Mouse (Mus musculus) myocyte (in vitro differentiated cells): Measurements from ENCODE around the gene Stil. TPM values are rescaled to one million over a fixed set of nuclear protein-coding genes. Genes with fewer than 3 reads are reported as not detected.

Experiments used
- H3K27me3 ChIP-seq: one replicate; pipeline ENCODE4 v1.6.1; 2011; ENCODE audit not compliant: control insufficient read depth, insufficient read depth, insufficient read length
- H3K36me3 ChIP-seq: one replicate; pipeline ENCODE4 v1.6.1; 2011; ENCODE audit not compliant: control insufficient read depth, insufficient read depth
- H3K4me2 ChIP-seq: one replicate; pipeline ENCODE4 v1.6.1; 2011; ENCODE audit warnings: low read depth, control low read depth
- H3K4me3 ChIP-seq: one replicate; pipeline ENCODE4 v1.5.1; 2011; ENCODE audit warnings: mild to moderate bottlenecking, control low read depth, moderate library complexity
- H3K79me2 ChIP-seq: one replicate; pipeline ENCODE4 v1.6.1; 2011; ENCODE audit not compliant: control insufficient read depth, insufficient read depth
- H3ac ChIP-seq: one replicate; pipeline ENCODE4 v1.6.1; 2011; ENCODE audit not compliant: control insufficient read depth, insufficient read length
- CEBPB ChIP-seq: IDR thresholded peaks from 2 replicates; pipeline ENCODE4 v1.6.1; 2011; ENCODE audit warnings: mild to moderate bottlenecking, moderate library complexity; ENCODE audit not compliant: poor library complexity, insufficient read depth, severe bottlenecking
- E2F4 ChIP-seq: IDR thresholded peaks from one replicate; pipeline ENCODE4 v1.6.1; 2011; ENCODE audit warnings: mild to moderate bottlenecking, control low read depth, moderate library complexity; ENCODE audit not compliant: insufficient read depth
- MAX ChIP-seq: IDR thresholded peaks from one replicate; pipeline ENCODE4 v1.6.1; 2011; ENCODE audit warnings: low read depth, mild to moderate bottlenecking, control low read depth
- MYOD1 ChIP-seq, 3 experiments: IDR thresholded peaks; one replicate each; pipeline ENCODE4 v1.6.1; 2011; ENCODE audit warnings: control low read depth in 2 of 3, low read depth in 2 of 3, mild to moderate bottlenecking in 2 of 3, moderate library complexity in 1 of 3; ENCODE audit not compliant: insufficient read length in 2 of 3, control insufficient read depth in 1 of 3
- MYOG ChIP-seq, 3 experiments: IDR thresholded peaks; one replicate each; pipeline ENCODE4 v1.6.1; 2011; ENCODE audit warnings: control low read depth in 2 of 3, low read depth in 2 of 3, mild to moderate bottlenecking in 2 of 3; ENCODE audit not compliant: insufficient read length in 2 of 3, control insufficient read depth in 1 of 3, insufficient read depth in 1 of 3
- POLR2A ChIP-seq: IDR thresholded peaks from one replicate; pipeline ENCODE4 v1.6.1; 2011; ENCODE audit warnings: low read depth, mild to moderate bottlenecking, control low read depth, moderate library complexity; ENCODE audit not compliant: insufficient read length
- POLR2AphosphoS2 ChIP-seq: IDR thresholded peaks from one replicate; pipeline ENCODE4 v1.6.1; 2011; ENCODE audit warnings: low read depth, control low read depth; ENCODE audit not compliant: insufficient read length
- REST ChIP-seq: IDR thresholded peaks from one replicate; pipeline ENCODE4 v1.6.1; 2011; ENCODE audit warnings: mild to moderate bottlenecking, control low read depth, moderate library complexity; ENCODE audit not compliant: insufficient read depth, insufficient read length
- SRF ChIP-seq: IDR thresholded peaks from one replicate; pipeline ENCODE4 v1.6.1; 2011; ENCODE audit warnings: low read depth; ENCODE audit not compliant: control insufficient read depth, insufficient read length
- TCF12 ChIP-seq: IDR thresholded peaks from one replicate; pipeline ENCODE4 v1.6.1; 2011; ENCODE audit warnings: mild to moderate bottlenecking, control low read depth; ENCODE audit not compliant: poor library complexity, insufficient read depth, severe bottlenecking
- TCF3 ChIP-seq: IDR thresholded peaks from one replicate; pipeline ENCODE4 v1.6.1; 2011; ENCODE audit warnings: low read depth, control low read depth; ENCODE audit not compliant: insufficient read length
- USF1 ChIP-seq: IDR thresholded peaks from one replicate; pipeline ENCODE4 v1.6.1; 2011; ENCODE audit warnings: low read depth, mild to moderate bottlenecking, control low read depth, moderate library complexity
- polyA plus RNA-seq: library from polyadenylated mRNA; unstranded; fragments of >200 nt; fragmentation: generic; extraction: Trizol; gene quantifications from one replicate; pipeline ENCODE4 v1.2.1, GENCODE M21; 2012; ENCODE audit warnings: missing spikeins

Gene Stil
- polyA plus RNA-seq, 1 experiment, result 1.6 TPM

DNA sequence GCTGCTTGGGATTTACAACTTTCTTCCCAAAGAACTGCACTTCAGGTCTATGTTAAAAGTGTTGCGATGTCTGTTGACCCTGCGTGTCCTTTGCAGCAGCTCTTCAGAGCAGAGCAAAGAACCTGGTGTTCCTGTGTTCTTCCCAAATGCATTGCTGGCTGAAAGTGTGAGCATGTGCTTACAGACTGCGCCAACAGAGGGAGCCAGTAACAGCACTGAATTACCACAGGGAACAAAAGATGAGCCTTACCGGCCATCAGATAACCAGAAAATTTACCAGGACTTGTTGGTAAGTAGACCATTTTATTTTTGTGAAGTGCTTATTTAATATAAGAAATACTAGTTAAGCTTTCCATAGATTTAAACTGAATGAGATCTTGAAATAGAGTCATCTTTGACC lies 38.3 kb downstream of the Stil start:
- no peak overlapping the region for H3ac ChIP-seq
- H3K27me3 ChIP-seq, result no peaks in the 10 kb centered on the region
- H3K36me3 ChIP-seq, result peaks cover 9% of the 10 kb centered on the region
- no peaks in the 10 kb centered on the region for H3K79me2 ChIP-seq
- H3K4me2 ChIP-seq, result no peak overlapping the region
- no peak for TF ChIP-seq USF1
- TF ChIP-seq SRF, result no peak
- TF ChIP-seq TCF12, result no peak
- no peak for TF ChIP-seq CEBPB
- TF ChIP-seq MYOD1 (IDR thresholded peaks at IDR 0.05; ENCODE audit: control insufficient read depth in 1 of 3, insufficient read length in 2 of 3, low read depth in 2 of 3), result no peak
- no peak overlapping the region for H3K4me3 ChIP-seq

DNA sequence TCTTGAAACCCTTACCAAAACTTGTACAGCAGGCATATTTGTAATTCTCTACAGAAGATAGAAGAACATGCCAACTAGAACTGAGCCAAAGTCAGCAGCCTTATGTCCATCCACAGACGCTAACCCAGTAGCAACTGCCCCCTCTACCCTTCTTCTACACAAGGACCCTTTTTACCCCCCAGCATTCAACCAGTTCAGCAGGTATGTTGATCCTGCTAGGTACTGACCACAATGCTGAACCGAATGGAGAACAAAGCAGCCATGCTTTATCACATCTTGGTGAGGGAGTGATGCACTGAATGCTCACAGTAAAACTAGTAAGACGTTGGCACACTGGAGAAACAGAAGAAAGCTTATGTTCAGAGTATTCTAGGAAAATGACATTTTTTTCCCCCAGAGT lies 45.7 kb downstream of the Stil start:
- Histone ChIP-seq H3K4me3 (no peak overlapping the region), H3K36me3 (peaks cover 6% of the 10 kb centered on the region), H3ac (no peak overlapping the region), H3K27me3 (no peaks in the 10 kb centered on the region), H3K79me2 (no peaks in the 10 kb centered on the region), H3K4me2 (no peak overlapping the region)
- no peak for TF ChIP-seq SRF
- TF ChIP-seq MYOD1 (IDR thresholded peaks at IDR 0.05; ENCODE audit: control insufficient read depth in 1 of 3, insufficient read length in 2 of 3, low read depth in 2 of 3), result no peak
- TF ChIP-seq POLR2AphosphoS2, result no peak
- no peak for TF ChIP-seq TCF12
- TF ChIP-seq MYOG (IDR thresholded peaks at IDR 0.05; ENCODE audit: control insufficient read depth in 1 of 3, insufficient read depth in 1 of 3, insufficient read length in 2 of 3, low read depth in 2 of 3), result no peak
- no peak for TF ChIP-seq TCF3
- TF ChIP-seq REST, result no peak
- TF ChIP-seq POLR2A, result no peak
- no peak for TF ChIP-seq MAX
- TF ChIP-seq E2F4, result no peak
- TF ChIP-seq CEBPB, result no peak
- no peak for TF ChIP-seq USF1

DNA sequence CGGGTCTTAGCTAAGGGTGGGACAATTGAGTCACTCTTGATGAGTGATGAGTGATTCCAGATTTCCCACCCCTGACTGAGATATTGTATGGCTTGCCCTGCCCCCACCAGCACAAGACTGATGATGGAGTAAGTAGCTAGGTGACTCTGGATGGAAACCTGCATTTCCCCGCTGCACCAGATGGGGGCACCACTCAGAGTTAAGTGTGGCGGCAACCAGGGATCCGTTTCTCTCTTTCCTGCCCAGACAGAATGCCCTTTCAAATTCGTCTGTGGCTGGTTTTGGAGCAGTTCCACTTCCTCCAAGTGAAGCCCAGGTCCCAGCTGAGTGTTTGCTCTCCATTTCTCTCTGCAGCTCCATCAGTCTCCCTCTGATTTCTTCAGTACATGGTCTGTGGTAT lies 47.8 kb downstream of the Stil start:
- Histone ChIP-seq H3K4me3 (no peak overlapping the region), H3K27me3 (peaks cover 7% of the 10 kb centered on the region)
- no peak for TF ChIP-seq SRF
- TF ChIP-seq TCF12, result no peak
- TF ChIP-seq CEBPB, result no peak
- TF ChIP-seq MAX, result no peak
- TF ChIP-seq REST, result no peak
- no peak for TF ChIP-seq TCF3

DNA sequence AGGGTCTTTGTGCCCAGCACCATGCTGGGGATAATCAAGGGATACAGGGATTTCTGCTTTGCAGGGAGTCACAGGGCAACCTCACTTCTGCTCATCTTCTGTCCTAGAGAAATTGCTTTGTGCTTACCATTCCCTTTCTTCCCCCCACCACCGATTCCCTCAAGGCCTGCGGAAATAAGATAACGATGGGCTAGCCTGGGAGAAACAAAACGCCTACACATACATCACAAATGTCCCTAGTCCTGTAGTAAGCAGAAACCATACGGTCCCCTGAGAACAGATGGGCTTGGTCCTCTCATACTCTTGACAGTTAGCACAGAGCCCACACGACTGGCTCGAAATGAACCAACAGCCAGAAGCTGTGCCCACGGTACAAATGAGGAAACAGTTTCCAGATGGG lies 48.2 kb downstream of the Stil start:
- no peak overlapping the region for H3K4me2 ChIP-seq
- H3K4me3 ChIP-seq, result no peak overlapping the region
- no peak overlapping the region for H3ac ChIP-seq
- TF ChIP-seq USF1, result no peak
- H3K79me2 ChIP-seq, result no peaks in the 10 kb centered on the region
- no peaks in the 10 kb centered on the region for H3K36me3 ChIP-seq
- H3K27me3 ChIP-seq, result peaks cover 7% of the 10 kb centered on the region

More for the DNA sequence above, 47.8 kb downstream of the Stil start:
- H3K36me3 ChIP-seq, result no peaks in the 10 kb centered on the region
- H3K4me2 ChIP-seq, result no peak overlapping the region
- H3K79me2 ChIP-seq, result no peaks in the 10 kb centered on the region
- H3ac ChIP-seq, result no peak overlapping the region

- Histone ChIP-seq H3K79me2 (no peaks in the 10 kb centered on the region), H3ac (no peak overlapping the region), H3K4me2 (no peak overlapping the region), H3K4me3 (no peak overlapping the region), H3K27me3 (peaks cover 9% of the 10 kb centered on the region), H3K36me3 (no peaks in the 10 kb centered on the region)
- TF ChIP-seq POLR2AphosphoS2, result no peak
- no peak for TF ChIP-seq CEBPB
- TF ChIP-seq REST, result no peak
These were observed 51.3 kb downstream of the Stil start for GRCm38 (mm10) chr4:115051245-115051644.

GRCm38 (mm10) chr4:115052343-115053005 lies 52.5 kb downstream of the Stil start:
- H3K79me2 ChIP-seq, result no peaks in the 10 kb centered on the region
- H3K4me2 ChIP-seq, result peak overlapping the region; percentile 83
- no peak overlapping the region for H3ac ChIP-seq
- no peak for TF ChIP-seq SRF
- H3K36me3 ChIP-seq, result no peaks in the 10 kb centered on the region
- peaks cover 22% of the 10 kb centered on the region for H3K27me3 ChIP-seq
- no peak overlapping the region for H3K4me3 ChIP-seq
